Mouse (Mus musculus) heart, embryonic 13.5 days (tissue): ENCODE measurements around the gene Efcab14. TPM values are rescaled to one million over a fixed set of nuclear protein-coding genes. Genes with fewer than 3 reads are reported as not detected.

Experiments used
- ATAC-seq: fragments of 200-750 bp; cut with Nextera tagmentation; 2 replicates; pipeline ENCODE4 v1.8.0; 2017; ENCODE audit warnings: moderate TSS enrichment; ENCODE audit not compliant: insufficient number of reproducible peaks, low FRiP score, low TSS enrichment; ENCODE audit errors: extremely low read depth
- H3K27ac ChIP-seq: fragments of 300-500 bp; sonication (generic); replicated peaks from 2 replicates; pipeline ENCODE4 v1.5.1; 2015; ENCODE audit warnings: moderate library complexity, mild to moderate bottlenecking, inconsistent platforms
- H3K27me3 ChIP-seq: fragments of 300-500 bp; sonication (generic); replicated peaks from 2 replicates; pipeline ENCODE4 v1.6.1; 2015; ENCODE audit warnings: mild to moderate bottlenecking, inconsistent platforms
- H3K36me3 ChIP-seq: fragments of 300-500 bp; sonication (generic); 2 replicates; pipeline ENCODE4 v1.6.1; 2015; ENCODE audit warnings: mild to moderate bottlenecking, inconsistent platforms
- H3K4me1 ChIP-seq: fragments of 300-500 bp; sonication (generic); 2 replicates; pipeline ENCODE4 v1.6.1; 2015; ENCODE audit warnings: inconsistent platforms
- H3K4me2 ChIP-seq: fragments of 300-500 bp; sonication (generic); 2 replicates; pipeline ENCODE4 v1.6.1; 2015; ENCODE audit warnings: inconsistent platforms, mild to moderate bottlenecking, moderate library complexity
- H3K4me3 ChIP-seq: fragments of 300-500 bp; sonication (generic); 2 replicates; pipeline ENCODE4 v1.5.1; 2015; ENCODE audit warnings: moderate library complexity, mild to moderate bottlenecking, inconsistent platforms
- H3K9ac ChIP-seq: fragments of 300-500 bp; sonication (generic); 2 replicates; pipeline ENCODE4 v1.6.1; 2015; ENCODE audit warnings: inconsistent platforms, mild to moderate bottlenecking, moderate library complexity
- H3K9me3 ChIP-seq: fragments of 300-500 bp; sonication (generic); 2 replicates; pipeline ENCODE4 v1.6.1; 2016; ENCODE audit warnings: inconsistent platforms
- WGBS: fragments of 180-500 bp; shearing (Covaris S2); methylation state at CpG from one replicate; pipeline ENCODE4 v1.1.7; 2015; ENCODE audit warnings: mixed read lengths; 5-methylcytosine and 5-hydroxymethylcytosine counted together
- polyA plus RNA-seq: library from polyadenylated mRNA; unstranded; fragments of >200 nt; fragmentation: Nextera tagmentation; extraction: Ambion mirVana; gene quantifications from 2 replicates; pipeline ENCODE4 v1.2.1, GENCODE M21; 2015

Efcab14 gene
- 23.6 and 25.5 TPM in 2 replicates for polyA plus RNA-seq

GRCm38 (mm10) chr4:115737551-115738041 lies at the start of gene Efcab14:
Gene Efcab14, plus strand, starts transcription at chr4:115737744.
- Histone ChIP-seq H3K27ac (peak within 1 kb of the TSS; percentile 91), H3K9me3 (no peaks in the 10 kb centered on the region), H3K4me1 (peaks cover 24% of the 10 kb centered on the region), H3K4me3 (peak within 1 kb of the TSS; percentile 76), H3K4me2 (peak within 1 kb of the TSS; percentile 87), H3K9ac (peak within 1 kb of the TSS; percentile 92), H3K27me3 (peaks cover 13% of the 10 kb centered on the region), H3K36me3 (peaks cover 26% of the 10 kb centered on the region)
- WGBS, result 0% methylated on average over 45 of the region's 45 CpGs
- peak; percentile 100 for ATAC-seq

GRCm38 (mm10) chr4:115701468-115701867 lies 36.1 kb upstream of the Efcab14 start:
- no peaks in the 10 kb centered on the region for H3K36me3 ChIP-seq
- ATAC-seq, result no peak
- no peaks in the 10 kb centered on the region for H3K4me1 ChIP-seq
- no peaks in the 10 kb centered on the region for H3K9me3 ChIP-seq
- no peaks in the 10 kb centered on the region for H3K27me3 ChIP-seq
- H3K4me2 ChIP-seq, result no peak overlapping the region
- H3K27ac ChIP-seq, result no peak overlapping the region
- WGBS, result 44% methylated on average over 3 of the region's 3 CpGs
- no peak overlapping the region for H3K9ac ChIP-seq
- no peak overlapping the region for H3K4me3 ChIP-seq

GRCm38 (mm10) chr4:115703927-115704505 lies 33.5 kb upstream of the Efcab14 start:
- Histone ChIP-seq H3K4me3 (no peak overlapping the region), H3K9me3 (no peaks in the 10 kb centered on the region), H3K9ac (no peak overlapping the region), H3K4me1 (no peaks in the 10 kb centered on the region), H3K27ac (no peak overlapping the region), H3K4me2 (no peak overlapping the region), H3K27me3 (no peaks in the 10 kb centered on the region), H3K36me3 (no peaks in the 10 kb centered on the region)
- ATAC-seq, result no peak
- 74% methylated on average over 2 of the region's 2 CpGs for WGBS

GRCm38 (mm10) chr4:115708974-115709593 lies 28.5 kb upstream of the Efcab14 start:
- H3K27ac ChIP-seq, result peak overlapping the region; percentile 32; the same call in 1 of the 2 replicates
- no peak overlapping the region for H3K4me2 ChIP-seq
- no peaks in the 10 kb centered on the region for H3K36me3 ChIP-seq
- no peaks in the 10 kb centered on the region for H3K27me3 ChIP-seq
- H3K9me3 ChIP-seq, result no peaks in the 10 kb centered on the region
- WGBS, result 40% methylated on average over 13 of the region's 13 CpGs
- no peak overlapping the region for H3K4me3 ChIP-seq
- ATAC-seq, result no peak
- H3K4me1 ChIP-seq, result 0 out of 2 replicates have a peak, but pooled peaks cover 4% of the 10 kb centered on the region
- H3K9ac ChIP-seq, result no peak overlapping the region

GRCm38 (mm10) chr4:115709792-115710418 lies 27.6 kb upstream of the Efcab14 start:
- H3K9me3 ChIP-seq, result no peaks in the 10 kb centered on the region
- H3K4me2 ChIP-seq, result peak overlapping the region; percentile 57
- H3K4me3 ChIP-seq, result no peak overlapping the region
- WGBS, result 16% methylated on average over 12 of the region's 13 CpGs
- no peak for ATAC-seq
- H3K9ac ChIP-seq, result no peak overlapping the region
- H3K4me1 ChIP-seq, result 0 out of 2 replicates have a peak, but pooled peaks cover 4% of the 10 kb centered on the region
- no peaks in the 10 kb centered on the region for H3K27me3 ChIP-seq
- H3K36me3 ChIP-seq, result no peaks in the 10 kb centered on the region
- 0 out of 2 replicates have a peak overlapping the region, but pooled peaks have one; percentile 32 for H3K27ac ChIP-seq

GRCm38 (mm10) chr4:115728721-115729120 lies 8.8 kb upstream of the Efcab14 start:
- Histone ChIP-seq H3K9ac (no peak overlapping the region), H3K4me1 (no peaks in the 10 kb centered on the region; the same call in 1 of the 2 replicates), H3K27me3 (peaks cover 15% of the 10 kb centered on the region), H3K4me2 (no peak overlapping the region), H3K27ac (no peak overlapping the region), H3K9me3 (no peaks in the 10 kb centered on the region), H3K4me3 (no peak overlapping the region), H3K36me3 (no peaks in the 10 kb centered on the region)
- no peak for ATAC-seq
- WGBS, result 14% methylated on average over 5 of the region's 5 CpGs

GRCm38 (mm10) chr4:115731588-115732222 lies 5.8 kb upstream of the Efcab14 start:
- H3K9ac ChIP-seq, result no peak overlapping the region; the same call in 1 of the 2 replicates
- no peak overlapping the region for H3K27ac ChIP-seq
- WGBS, result 20% methylated on average over 7 of the region's 7 CpGs
- H3K4me3 ChIP-seq, result no peak overlapping the region
- H3K4me2 ChIP-seq, result no peak overlapping the region
- no peaks in the 10 kb centered on the region for H3K9me3 ChIP-seq
- peaks cover 24% of the 10 kb centered on the region for H3K27me3 ChIP-seq
- no peaks in the 10 kb centered on the region for H3K36me3 ChIP-seq
- no peak; the same call in 1 of the 2 replicates for ATAC-seq
- H3K4me1 ChIP-seq, result no peaks in the 10 kb centered on the region; the same call in 1 of the 2 replicates

- Histone ChIP-seq H3K4me1 (peaks cover 4% of the 10 kb centered on the region), H3K9me3 (no peaks in the 10 kb centered on the region), H3K4me2 (no peak overlapping the region), H3K9ac (no peak overlapping the region), H3K36me3 (no peaks in the 10 kb centered on the region), H3K27ac (no peak overlapping the region), H3K4me3 (no peak overlapping the region), H3K27me3 (peaks cover 24% of the 10 kb centered on the region)
- WGBS, result 48% methylated on average over 3 of the region's 3 CpGs
- ATAC-seq, result no peak
Observed at GRCm38 (mm10) chr4:115732223-115732818, 5.2 kb upstream of the Efcab14 start.

- Histone ChIP-seq H3K9me3 (no peaks in the 10 kb centered on the region), H3K9ac (no peak overlapping the region), H3K27ac (no peak overlapping the region), H3K27me3 (peaks cover 24% of the 10 kb centered on the region), H3K4me2 (no peak overlapping the region), H3K4me3 (no peak overlapping the region), H3K4me1 (peaks cover 11% of the 10 kb centered on the region), H3K36me3 (no peaks in the 10 kb centered on the region)
- WGBS, result 59% methylated on average over 5 of the region's 5 CpGs
- no peak for ATAC-seq
Observed at GRCm38 (mm10) chr4:115733746-115734145, 3.8 kb upstream of the Efcab14 start.

GRCm38 (mm10) chr4:115734867-115735266 lies 2.7 kb upstream of the Efcab14 start:
- no peak for ATAC-seq
- WGBS, result 58% methylated on average over 4 of the region's 4 CpGs
- Histone ChIP-seq H3K9me3 (no peaks in the 10 kb centered on the region), H3K4me3 (no peak overlapping the region), H3K9ac (no peak overlapping the region), H3K36me3 (peaks cover under 1% of the 10 kb centered on the region; the same call in 1 of the 2 replicates), H3K27ac (no peak overlapping the region), H3K4me1 (peaks cover 22% of the 10 kb centered on the region), H3K4me2 (no peak overlapping the region), H3K27me3 (peaks cover 24% of the 10 kb centered on the region)
